Mouse (Mus musculus) cortical plate, adult 2 months (tissue): ENCODE data around the gene Dgkg.

Experiments
- CTCF ChIP-seq: fragments of 200-500 bp; IDR thresholded peaks from 2 replicates; pipeline ENCODE4 v1.5.1; 2011; ENCODE audit warnings: mild to moderate bottlenecking, control low read depth, low read length; ENCODE audit not compliant: insufficient read depth; ENCODE audit errors: extremely low read depth
- POLR2A ChIP-seq: fragments of 200-500 bp; IDR thresholded peaks from 2 replicates; pipeline ENCODE4 v1.6.1; 2011; ENCODE audit warnings: mild to moderate bottlenecking, low read length, control low read depth; ENCODE audit not compliant: insufficient read depth; ENCODE audit errors: extremely low read depth

GRCm38 (mm10) chr16:22598741-22599140 is 58.3 kb downstream of the Dgkg start:
- TF ChIP-seq POLR2A = no peak
- no peak for TF ChIP-seq CTCF
